22 mouse cellular contexts compared by ENCODE assay signal in genomic region chr4:75790920-75791589, GRCm38 (mm10).
DNase-seq lines count a peak whose midpoint lies in the region; ATAC-seq and TF ChIP-seq lines count a peak whose summit lies in the region.
"Had no signal": no experiment of that assay in that cellular context is flagged by ENCODE, and none has a peak within 500 bp of the region (broad histone marks: within the 10 kb centered on the region; RNA-seq: fewer than 3 reads in every experiment).

No protein-coding gene starts in this region.

- H3K4me2 ChIP-seq in kidney, embryonic 14.5 days (replicated peaks; ENCODE audit: low read depth, low read length), result no peak overlapping the region
- H3K4me2 ChIP-seq in kidney, postnatal 0 days (ENCODE audit: low read length), result no peak overlapping the region
- no peak overlapping the region for H3K4me2 ChIP-seq in lung, embryonic 16.5 days (ENCODE audit: low read depth, low read length)
- H3K4me2 ChIP-seq: forebrain, embryonic 13.5 days; heart, embryonic 13.5 days; hindbrain, embryonic 14.5 days had no signal

- H3K4me1 ChIP-seq in kidney, embryonic 14.5 days (ENCODE audit: control insufficient read depth, insufficient read depth, low read length), result no peaks in the 10 kb centered on the region
- H3K4me1 ChIP-seq in kidney, postnatal 0 days (replicated peaks; ENCODE audit: insufficient read depth, low read length), result no peaks in the 10 kb centered on the region
- no peaks in the 10 kb centered on the region for H3K4me1 ChIP-seq in lung, embryonic 16.5 days (replicated peaks; ENCODE audit: control insufficient read depth, insufficient read depth, low read length)
- H3K4me1 ChIP-seq: forebrain, embryonic 13.5 days; heart, embryonic 10.5 days; heart, embryonic 13.5 days had no signal

- no peaks in the 10 kb centered on the region for H3K27me3 ChIP-seq in kidney, embryonic 14.5 days (ENCODE audit: control insufficient read depth, insufficient read depth, low read length)
- no peaks in the 10 kb centered on the region for H3K27me3 ChIP-seq in kidney, postnatal 0 days (ENCODE audit: insufficient read depth, low read length)
- H3K27me3 ChIP-seq in lung, embryonic 16.5 days (ENCODE audit: control insufficient read depth, insufficient read depth, low read depth, low read length), result no peaks in the 10 kb centered on the region
- H3K27me3 ChIP-seq: forebrain, embryonic 13.5 days; heart, embryonic 13.5 days; Patski had no signal

- no peaks in the 10 kb centered on the region for H3K36me3 ChIP-seq in kidney, embryonic 14.5 days (ENCODE audit: control insufficient read depth, insufficient read depth, low read length)
- H3K36me3 ChIP-seq in kidney, postnatal 0 days (ENCODE audit: insufficient read depth, low read length), result no peaks in the 10 kb centered on the region
- no peaks in the 10 kb centered on the region for H3K36me3 ChIP-seq in lung, embryonic 16.5 days (ENCODE audit: control insufficient read depth, insufficient read depth, low read length)
- H3K36me3 ChIP-seq: forebrain, embryonic 10.5 days; heart, embryonic 10.5 days; heart, embryonic 13.5 days had no signal

- WGBS in kidney, embryonic 14.5 days, result 66% methylated on average over 1 of the region's 1 CpGs
- 58% methylated on average over 1 of the region's 1 CpGs for WGBS in kidney, postnatal 0 days
- 45% methylated on average over 1 of the region's 1 CpGs for WGBS in lung, embryonic 16.5 days

- no peak for DNase-seq in kidney, postnatal 4 days
- DNase-seq in kidney, postnatal 0 days (ENCODE audit: low spot score), result peak; percentile 66
- DNase-seq in kidney, adult 11 months, result no peak
- DNase-seq in lung, adult 18-20 months, result no peak
- DNase-seq: adrenal gland, postnatal 10 days; adrenal gland, postnatal 36 days; cerebellum, adult 18-20 months; cerebellum, adult 9-10 months; gastrocnemius, postnatal 10 days; gastrocnemius, postnatal 36 days; heart, adult 2 months; heart, postnatal 14 days; heart, postnatal 4 days had no signal

- no peak overlapping the region; the same call in 1 of the 2 replicates for H3K27ac ChIP-seq in kidney, embryonic 14.5 days (ENCODE audit: low read depth, low read length)
- H3K27ac ChIP-seq in kidney, postnatal 0 days, result no peak overlapping the region
- no peak overlapping the region for H3K27ac ChIP-seq in lung, embryonic 16.5 days (ENCODE audit: low read length)
- H3K27ac ChIP-seq: forebrain, embryonic 10.5 days; forebrain, embryonic 13.5 days; heart, adult 2 months; heart, embryonic 10.5 days; heart, embryonic 13.5 days; hindbrain, embryonic 14.5 days had no signal

- TF ChIP-seq CTCF in kidney, postnatal 0 days (IDR thresholded peaks at IDR 0.05; ENCODE audit: low read depth), result no peak

- no peaks in the 10 kb centered on the region for H3K9me3 ChIP-seq in kidney, embryonic 14.5 days (ENCODE audit: control insufficient read depth, low read length)
- H3K9me3 ChIP-seq in kidney, postnatal 0 days (replicated peaks; ENCODE audit: low read length), result no peaks in the 10 kb centered on the region
- no peaks in the 10 kb centered on the region for H3K9me3 ChIP-seq in lung, embryonic 16.5 days (ENCODE audit: control insufficient read depth, low read length)
- H3K9me3 ChIP-seq: forebrain, embryonic 10.5 days; forebrain, embryonic 13.5 days; heart, embryonic 10.5 days; heart, embryonic 13.5 days had no signal

- H3K9ac ChIP-seq in kidney, embryonic 14.5 days (ENCODE audit: low read depth, low read length), result no peak overlapping the region
- no peak overlapping the region for H3K9ac ChIP-seq in kidney, postnatal 0 days (ENCODE audit: low read depth, low read length)
- H3K9ac ChIP-seq in lung, embryonic 16.5 days (ENCODE audit: low read length), result no peak overlapping the region
- H3K9ac ChIP-seq: forebrain, embryonic 13.5 days; heart, embryonic 13.5 days; hindbrain, embryonic 14.5 days had no signal

- peak; percentile 83; the same call in 1 of the 2 replicates for ATAC-seq in kidney, embryonic 14.5 days (ENCODE audit: low FRiP score, low TSS enrichment)
- ATAC-seq in kidney, postnatal 0 days (replicated peaks; ENCODE audit: low FRiP score, low read depth), result no peak
- peak; percentile 75 for ATAC-seq in lung, embryonic 16.5 days (ENCODE audit: low read depth)
- ATAC-seq: forebrain, embryonic 13.5 days; forebrain, embryonic 16.5 days; Patski had no signal

- H3K4me3 ChIP-seq in kidney, embryonic 14.5 days (ENCODE audit: low read length), result no peak overlapping the region
- H3K4me3 ChIP-seq in kidney, postnatal 0 days (replicated peaks; ENCODE audit: low read depth, low read length), result no peak overlapping the region
- H3K4me3 ChIP-seq in lung, embryonic 16.5 days (ENCODE audit: low read length), result no peak overlapping the region
- H3K4me3 ChIP-seq: forebrain, embryonic 10.5 days; forebrain, embryonic 13.5 days; heart, adult 2 months; heart, embryonic 10.5 days; heart, embryonic 13.5 days had no signal
